Mouse (Mus musculus) intestine, embryonic 14.5 days (tissue): ENCODE measurements at regions not wholly inside any gene's neighbourhood (a gene's known extent, or its start where the extent isn't known, plus 50 kb on each side); places are given as distances from the start of the nearest gene placed in this dataset.

ENCODE experiments used
- ATAC-seq: fragments of 200-750 bp; cut with Nextera tagmentation; replicated peaks from 2 replicates; pipeline ENCODE4 v1.8.0; 2017; ENCODE audit warnings: low read depth, moderate number of reproducible peaks, moderate TSS enrichment, moderate library complexity; ENCODE audit not compliant: low FRiP score, low TSS enrichment
- DNase-seq: peaks from one replicate; pipeline ENCODE4 v3.0.0-alpha.2; 2018; ENCODE audit warnings: low spot score
- H3K27ac ChIP-seq: fragments of 300-500 bp; sonication (generic); 2 replicates; pipeline ENCODE4 v1.5.1; 2014; ENCODE audit warnings: low read depth, mild to moderate bottlenecking, control low read depth
- H3K27me3 ChIP-seq: fragments of 300-500 bp; sonication (generic); replicated peaks from 2 replicates; pipeline ENCODE4 v1.6.1; 2014; ENCODE audit warnings: low read length, control low read depth; ENCODE audit not compliant: control insufficient read depth, insufficient read depth
- H3K36me3 ChIP-seq: fragments of 300-500 bp; sonication (generic); 2 replicates; pipeline ENCODE4 v1.6.1; 2014; ENCODE audit warnings: low read length, control low read depth; ENCODE audit not compliant: control insufficient read depth, insufficient read depth
- H3K4me1 ChIP-seq: fragments of 300-500 bp; sonication (generic); replicated peaks from 2 replicates; pipeline ENCODE4 v1.6.1; 2014; ENCODE audit warnings: low read length, control low read depth, mixed read lengths; ENCODE audit not compliant: control insufficient read depth, insufficient read depth
- H3K4me2 ChIP-seq: fragments of 300-500 bp; sonication (generic); 2 replicates; pipeline ENCODE4 v1.6.1; 2014; ENCODE audit warnings: low read length
- H3K4me3 ChIP-seq: fragments of 300-500 bp; sonication (generic); 2 replicates; pipeline ENCODE4 v1.5.1; 2014; ENCODE audit warnings: low read depth, low read length, control low read depth, mixed read lengths
- H3K9ac ChIP-seq: fragments of 300-500 bp; sonication (generic); 2 replicates; pipeline ENCODE4 v1.6.1; 2014; ENCODE audit warnings: mild to moderate bottlenecking, low read length
- H3K9me3 ChIP-seq: fragments of 300-500 bp; sonication (generic); 2 replicates; pipeline ENCODE4 v1.6.1; 2016; ENCODE audit warnings: low read length, control low read depth; ENCODE audit not compliant: control insufficient read depth
- WGBS: fragments of 180-500 bp; shearing (Covaris S2); extraction: QIAGEN DNeasy Blood & Tissue Kit; methylation state at CpG from one replicate; pipeline ENCODE4 v1.1.7; 2014; 5-methylcytosine and 5-hydroxymethylcytosine counted together

- no peaks in the 10 kb centered on the region for H3K9me3 ChIP-seq
- no peaks in the 10 kb centered on the region for H3K36me3 ChIP-seq
- no peak for DNase-seq
- no peak for ATAC-seq
- no peak overlapping the region for H3K4me3 ChIP-seq
- no peak overlapping the region for H3K4me2 ChIP-seq
- no peak overlapping the region for H3K27ac ChIP-seq
- H3K27me3 ChIP-seq: no peaks in the 10 kb centered on the region
- H3K4me1 ChIP-seq: no peaks in the 10 kb centered on the region
- 67% methylated on average over 10 of the region's 10 CpGs for WGBS
- no peak overlapping the region for H3K9ac ChIP-seq
These were observed 173.4 kb upstream of the Ntf3 start for GRCm38 (mm10) chr6:126340098-126340610.

GRCm38 (mm10) chr6:126337711-126338110, 171.0 kb upstream of the Ntf3 start:
- no peak overlapping the region for H3K4me2 ChIP-seq
- no peak overlapping the region for H3K4me3 ChIP-seq
- ATAC-seq: no peak
- no peaks in the 10 kb centered on the region for H3K9me3 ChIP-seq
- no peaks in the 10 kb centered on the region for H3K27me3 ChIP-seq
- H3K36me3 ChIP-seq: no peaks in the 10 kb centered on the region
- 88% methylated on average over 8 of the region's 8 CpGs for WGBS
- no peaks in the 10 kb centered on the region for H3K4me1 ChIP-seq
- no peak for DNase-seq
- H3K9ac ChIP-seq: no peak overlapping the region
- no peak overlapping the region for H3K27ac ChIP-seq

- no peaks in the 10 kb centered on the region for H3K9me3 ChIP-seq
- DNase-seq (no peak), ATAC-seq (no peak)
- no peak overlapping the region for H3K9ac ChIP-seq
- no peak overlapping the region for H3K4me2 ChIP-seq
- no peaks in the 10 kb centered on the region for H3K4me1 ChIP-seq
- H3K36me3 ChIP-seq: no peaks in the 10 kb centered on the region
- H3K27ac ChIP-seq: no peak overlapping the region
- WGBS: 67% methylated on average over 8 of the region's 8 CpGs
- no peaks in the 10 kb centered on the region for H3K27me3 ChIP-seq
- H3K4me3 ChIP-seq: no peak overlapping the region
These were observed 167.5 kb upstream of the Ntf3 start for GRCm38 (mm10) chr6:126334258-126334657.

- no peak for ATAC-seq
These were observed 160.5 kb upstream of the Ntf3 start for GRCm38 (mm10) chr6:126327187-126327586.

GRCm38 (mm10) chr6:126318523-126318922, 151.8 kb upstream of the Ntf3 start:
- no peaks in the 10 kb centered on the region for H3K36me3 ChIP-seq
- WGBS: 77% methylated on average over 2 of the region's 2 CpGs

More at GRCm38 (mm10) chr6:126327187-126327586, 160.5 kb upstream of the Ntf3 start:
- H3K36me3 ChIP-seq: no peaks in the 10 kb centered on the region
- no peaks in the 10 kb centered on the region for H3K9me3 ChIP-seq
- H3K27ac ChIP-seq: no peak overlapping the region
- no peak for DNase-seq
- no peak overlapping the region for H3K9ac ChIP-seq
- no peak overlapping the region for H3K4me2 ChIP-seq
- WGBS: 82% methylated on average over 2 of the region's 2 CpGs
- H3K27me3 ChIP-seq: no peaks in the 10 kb centered on the region
- H3K4me3 ChIP-seq: no peak overlapping the region
- H3K4me1 ChIP-seq: no peaks in the 10 kb centered on the region

GRCm38 (mm10) chr6:126310786-126311480, 144.2 kb upstream of the Ntf3 start:
- 78% methylated on average over 3 of the region's 3 CpGs for WGBS
- H3K9ac ChIP-seq: no peak overlapping the region
- no peak overlapping the region for H3K4me3 ChIP-seq
- no peaks in the 10 kb centered on the region for H3K27me3 ChIP-seq
- no peaks in the 10 kb centered on the region for H3K4me1 ChIP-seq
- H3K9me3 ChIP-seq: no peaks in the 10 kb centered on the region
- DNase-seq (no peak), ATAC-seq (no peak)
- no peak overlapping the region for H3K27ac ChIP-seq
- H3K36me3 ChIP-seq: no peaks in the 10 kb centered on the region
- no peak overlapping the region for H3K4me2 ChIP-seq

More at GRCm38 (mm10) chr6:126318523-126318922, 151.8 kb upstream of the Ntf3 start:
- Histone ChIP-seq H3K9me3 (no peaks in the 10 kb centered on the region), H3K9ac (no peak overlapping the region), H3K4me2 (no peak overlapping the region), H3K27ac (no peak overlapping the region), H3K27me3 (no peaks in the 10 kb centered on the region), H3K4me1 (no peaks in the 10 kb centered on the region), H3K4me3 (no peak overlapping the region)
- no peak for ATAC-seq
- DNase-seq: no peak

GRCm38 (mm10) chr6:126303086-126303485, 136.4 kb upstream of the Ntf3 start:
- WGBS: 71% methylated on average over 3 of the region's 3 CpGs
- H3K4me2 ChIP-seq: no peak overlapping the region
- no peak for DNase-seq

GRCm38 (mm10) chr6:126291581-126291980, 124.9 kb upstream of the Ntf3 start:
- Histone ChIP-seq H3K36me3 (no peaks in the 10 kb centered on the region), H3K27me3 (no peaks in the 10 kb centered on the region; the same call in 1 of the 2 replicates), H3K9ac (no peak overlapping the region), H3K27ac (no peak overlapping the region), H3K9me3 (no peaks in the 10 kb centered on the region), H3K4me1 (no peaks in the 10 kb centered on the region), H3K4me2 (no peak overlapping the region), H3K4me3 (no peak overlapping the region)
- DNase-seq (no peak), ATAC-seq (no peak)
- 48% methylated on average over 2 of the region's 2 CpGs for WGBS

More at GRCm38 (mm10) chr6:126303086-126303485, 136.4 kb upstream of the Ntf3 start:
- Histone ChIP-seq H3K4me1 (no peaks in the 10 kb centered on the region), H3K27ac (no peak overlapping the region), H3K4me3 (no peak overlapping the region), H3K36me3 (no peaks in the 10 kb centered on the region), H3K9me3 (no peaks in the 10 kb centered on the region), H3K27me3 (no peaks in the 10 kb centered on the region), H3K9ac (no peak overlapping the region)
- no peak for ATAC-seq

GRCm38 (mm10) chr6:126287166-126287565, 120.5 kb upstream of the Ntf3 start:
- Histone ChIP-seq H3K9ac (no peak overlapping the region), H3K4me1 (no peaks in the 10 kb centered on the region), H3K4me2 (no peak overlapping the region), H3K27ac (no peak overlapping the region), H3K36me3 (no peaks in the 10 kb centered on the region), H3K27me3 (no peaks in the 10 kb centered on the region; the same call in 1 of the 2 replicates), H3K4me3 (no peak overlapping the region), H3K9me3 (no peaks in the 10 kb centered on the region)
- 76% methylated on average over 4 of the region's 4 CpGs for WGBS
- DNase-seq (no peak), ATAC-seq (no peak)
